Mouse (Mus musculus) heart, adult 10 weeks (tissue): ENCODE measurements around the gene Mmp25. TPM values are rescaled to one million over a fixed set of nuclear protein-coding genes. Genes with fewer than 3 reads are reported as not detected.

Experiments
- polyA plus RNA-seq: library from polyadenylated mRNA; stranded (reverse); fragments of 350-450 nt; fragmentation: Illumina TruSeq; extraction: RNeasy Lipid Tissue Mini Kit (QIAGEN cat#74804); gene quantifications from one replicate; pipeline ENCODE4 v1.2.3, GENCODE M21; 2014; ENCODE audit warnings: low read depth, low replicate concordance

The Mmp25 gene
- polyA plus RNA-seq = not detected

DNA sequence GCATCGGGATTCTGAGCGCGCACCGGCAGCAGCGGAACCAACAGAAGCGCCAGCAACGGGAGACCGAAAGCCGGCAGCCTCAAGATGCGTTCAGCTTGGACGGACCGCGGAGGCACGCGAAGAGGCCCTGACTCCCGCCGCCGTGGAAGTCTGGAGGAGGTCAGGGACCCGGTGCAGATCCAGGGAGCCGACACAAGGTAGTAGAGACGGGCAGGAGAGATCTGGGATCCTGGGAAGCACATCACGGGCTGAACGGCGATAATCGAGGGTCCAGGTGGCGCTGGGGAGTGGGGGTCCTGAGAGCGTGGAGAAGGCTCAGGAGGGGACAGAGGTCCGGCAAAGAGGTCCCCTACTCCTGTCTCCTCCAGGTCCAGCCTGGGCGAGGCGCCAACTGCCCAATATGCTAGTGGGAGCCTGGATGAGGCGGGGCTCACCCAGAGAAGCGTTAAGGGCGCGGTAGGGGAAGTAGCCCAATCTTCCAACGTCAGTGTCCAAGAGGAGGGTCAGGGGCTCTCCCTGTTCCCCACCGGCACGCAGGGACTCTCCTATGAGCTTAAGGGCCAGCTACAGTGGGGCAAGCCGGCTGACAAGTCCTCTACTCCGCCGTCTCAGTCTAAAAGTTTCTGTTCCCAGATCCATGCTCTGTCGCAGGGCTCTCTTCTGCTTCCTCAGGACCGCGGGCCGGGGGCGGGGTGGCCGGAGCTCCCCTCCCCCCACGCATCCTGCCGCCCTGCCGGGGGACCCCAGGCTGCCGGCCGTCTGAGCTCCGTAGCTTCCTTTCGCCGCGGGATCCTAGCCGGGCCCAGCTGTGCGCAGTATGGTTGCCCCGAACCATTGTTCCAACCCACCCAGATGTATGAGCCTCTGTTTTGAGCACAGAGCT lies at the start of gene Mmp25:
Gene Mmp25, minus strand, starts transcription at position 665 of the 883 bp plus-strand sequence.

DNA sequence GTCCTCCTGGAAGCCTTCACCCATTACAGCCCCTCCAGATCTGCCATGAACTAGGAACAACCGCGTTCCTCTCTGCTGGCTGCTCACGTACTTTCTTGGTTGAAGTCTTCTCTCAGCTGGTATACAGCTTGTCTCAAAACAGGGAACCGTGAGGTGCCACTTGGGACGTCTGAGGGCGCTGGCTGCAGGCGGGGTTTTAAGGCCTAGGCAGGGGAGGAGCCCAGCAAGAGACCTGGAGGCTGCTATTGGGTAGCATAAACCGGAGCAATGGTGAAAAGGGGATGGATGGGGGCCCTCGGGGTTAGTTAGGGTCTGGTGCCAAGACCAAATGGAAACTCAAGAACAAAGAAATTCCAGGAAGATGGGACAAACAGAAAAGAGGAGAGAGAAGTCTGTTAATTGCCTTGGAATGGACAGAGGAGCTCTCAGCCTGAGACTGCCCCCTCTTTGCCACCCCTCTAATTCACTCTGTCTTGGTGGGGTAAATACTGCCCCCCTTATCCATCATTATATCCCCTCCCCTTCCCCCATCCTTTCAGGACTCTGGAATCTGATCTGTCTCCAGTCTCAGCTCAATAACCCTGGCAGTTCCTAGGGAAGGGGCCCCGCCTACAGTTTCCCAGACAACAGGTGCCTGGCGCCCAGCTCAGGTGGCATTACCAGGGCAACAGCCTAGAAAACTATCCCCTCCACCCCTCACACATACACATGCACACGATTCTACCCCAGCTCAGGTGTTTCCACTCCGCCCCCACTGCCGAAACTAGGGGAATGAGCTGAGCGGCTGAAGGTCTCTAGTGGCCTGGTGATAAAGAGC lies 39.0 kb upstream of the Mmp25 start, which contains the start of gene Cldn9:
Gene Cldn9, minus strand, starts transcription at position 171 of the 817 bp plus-strand sequence.

DNA sequence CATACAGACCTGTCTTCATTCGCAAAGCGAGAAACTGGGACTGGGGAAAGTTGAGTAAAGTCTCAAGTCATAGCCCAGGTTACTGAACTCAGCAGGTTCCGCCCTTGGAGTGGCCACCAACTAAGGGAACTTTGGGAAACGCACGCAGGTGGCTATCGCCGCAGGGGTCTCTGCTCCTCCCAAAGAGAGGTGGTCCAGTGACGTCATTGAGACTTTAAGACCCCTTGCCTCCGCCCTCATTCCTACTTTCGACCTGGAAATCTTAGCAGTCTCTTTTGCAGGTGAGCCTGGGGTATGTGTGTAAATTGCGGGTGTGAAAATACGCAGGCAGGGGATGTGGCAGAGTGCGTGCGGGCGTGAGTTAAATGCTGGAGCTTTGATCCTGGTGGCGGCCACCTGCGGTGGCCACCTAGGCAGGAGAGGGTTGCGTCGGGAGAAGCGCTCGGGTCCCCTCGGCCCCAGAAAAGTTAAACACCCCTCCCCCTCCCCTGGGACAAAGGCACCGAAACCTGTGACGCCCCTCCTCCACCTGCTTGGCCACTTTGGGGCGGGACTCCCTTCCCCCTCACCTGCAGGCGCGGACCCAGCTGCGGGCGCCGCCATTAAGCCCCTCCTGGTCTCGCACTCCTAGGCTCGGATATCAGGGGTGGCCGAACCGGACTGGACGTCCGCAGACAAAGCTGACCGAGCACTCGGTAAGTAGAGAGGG lies 34.2 kb upstream of the Mmp25 start, which contains the start of gene Cldn6:
Gene Cldn6, plus strand, starts transcription at position 123 of the 709 bp plus-strand sequence.

DNA sequence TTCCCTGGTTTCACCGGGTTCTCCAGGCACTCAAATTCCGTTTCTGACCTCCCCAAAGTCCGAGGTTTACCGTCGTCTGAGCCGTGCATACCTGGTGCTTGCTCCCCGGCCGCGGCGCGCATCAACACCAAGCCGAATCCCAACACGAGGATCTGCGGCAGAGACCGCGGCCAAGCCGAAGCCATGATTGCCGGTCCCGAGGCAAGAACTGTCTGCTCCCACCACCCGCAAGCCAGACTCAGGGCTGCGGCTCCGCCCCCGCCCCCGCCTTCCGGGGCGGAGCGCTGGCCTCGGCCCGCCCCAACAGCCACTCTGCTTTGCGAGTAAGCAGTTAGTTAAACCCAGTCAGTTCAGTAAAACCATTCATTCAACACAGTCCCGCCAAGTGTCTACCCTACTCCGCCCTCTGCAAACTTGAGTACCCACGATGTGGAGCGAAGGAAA lies 32.2 kb upstream of the Mmp25 start, which contains the start of gene Tnfrsf12a:
Gene Tnfrsf12a, minus strand, starts transcription at position 233 of the 444 bp plus-strand sequence.

DNA sequence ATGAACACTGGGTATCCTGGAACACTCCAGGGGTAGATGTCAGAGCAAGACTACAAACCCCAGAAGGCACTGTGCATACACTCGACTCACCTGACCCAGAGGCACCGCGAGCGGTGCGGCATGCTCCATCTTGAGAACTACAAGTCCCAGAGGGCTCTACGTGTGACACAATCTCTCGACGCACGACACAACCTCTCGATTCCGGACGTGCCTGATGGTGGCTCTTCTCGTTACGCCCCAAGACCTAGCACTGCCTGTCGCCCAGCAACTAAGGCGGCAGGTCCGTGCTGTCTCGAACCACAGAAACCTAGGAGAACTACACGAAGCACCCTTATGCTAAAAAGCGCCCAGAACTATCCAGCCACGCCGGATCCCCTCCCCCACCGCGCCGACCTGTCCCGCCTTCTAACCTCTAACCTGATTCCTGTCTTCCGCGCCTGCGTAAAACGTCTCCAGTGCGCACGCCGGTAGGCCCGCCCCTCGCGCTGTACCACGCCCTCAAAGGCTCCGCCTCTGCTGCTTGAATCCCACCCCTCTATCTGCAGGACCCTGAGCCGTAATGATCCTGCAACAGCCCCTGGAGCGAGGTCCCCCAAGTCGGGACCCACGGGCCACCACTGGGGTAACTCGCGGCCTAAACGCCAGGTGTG lies 28.5 kb upstream of the Mmp25 start, which contains the start of the genes Hcfc1r1 and Thoc6:
Gene Hcfc1r1, plus strand, starts transcription at position 173 of the 650 bp plus-strand sequence.
Gene Thoc6, minus strand, starts transcription at position 459 of the 650 bp plus-strand sequence.

DNA sequence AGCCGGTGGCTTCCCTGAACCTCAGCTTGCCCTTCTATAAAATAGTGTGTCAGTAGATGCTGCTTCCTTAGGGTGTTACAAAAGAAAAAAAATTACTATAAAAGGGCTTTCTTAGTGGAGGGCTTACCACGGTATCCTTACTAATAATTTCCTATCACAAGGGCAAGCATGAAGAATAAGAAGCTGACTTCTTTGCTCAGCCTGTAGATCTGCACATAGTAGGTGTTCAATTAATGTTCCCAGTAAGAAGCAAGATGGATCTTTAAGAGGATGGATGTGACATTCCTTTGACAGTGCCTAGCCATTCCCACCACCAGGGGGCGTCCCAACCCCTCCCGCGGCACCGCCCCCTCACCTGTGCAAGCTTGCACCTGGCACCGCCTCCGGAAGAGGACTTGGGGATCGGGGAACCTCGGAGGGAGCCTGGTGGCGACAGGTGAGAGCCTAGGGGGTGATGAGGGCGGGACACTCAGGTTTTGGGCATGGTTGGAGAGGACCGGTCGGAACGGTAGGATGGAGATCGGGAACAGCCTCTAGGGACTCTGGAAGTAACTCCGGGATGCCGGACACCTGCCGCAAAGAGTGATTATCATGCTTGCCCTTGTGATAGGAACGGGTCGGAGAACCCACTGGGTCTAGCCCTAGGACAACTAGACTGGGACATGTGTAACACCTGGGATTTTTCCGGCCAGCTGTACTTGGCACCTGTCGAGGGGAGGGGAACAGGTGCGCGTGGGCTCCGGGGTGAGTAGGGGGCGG lies 15.2 kb upstream of the Mmp25 start, which contains the start of gene Bicdl2:
Gene Bicdl2, plus strand, starts transcription at position 390 of the 759 bp plus-strand sequence.

DNA sequence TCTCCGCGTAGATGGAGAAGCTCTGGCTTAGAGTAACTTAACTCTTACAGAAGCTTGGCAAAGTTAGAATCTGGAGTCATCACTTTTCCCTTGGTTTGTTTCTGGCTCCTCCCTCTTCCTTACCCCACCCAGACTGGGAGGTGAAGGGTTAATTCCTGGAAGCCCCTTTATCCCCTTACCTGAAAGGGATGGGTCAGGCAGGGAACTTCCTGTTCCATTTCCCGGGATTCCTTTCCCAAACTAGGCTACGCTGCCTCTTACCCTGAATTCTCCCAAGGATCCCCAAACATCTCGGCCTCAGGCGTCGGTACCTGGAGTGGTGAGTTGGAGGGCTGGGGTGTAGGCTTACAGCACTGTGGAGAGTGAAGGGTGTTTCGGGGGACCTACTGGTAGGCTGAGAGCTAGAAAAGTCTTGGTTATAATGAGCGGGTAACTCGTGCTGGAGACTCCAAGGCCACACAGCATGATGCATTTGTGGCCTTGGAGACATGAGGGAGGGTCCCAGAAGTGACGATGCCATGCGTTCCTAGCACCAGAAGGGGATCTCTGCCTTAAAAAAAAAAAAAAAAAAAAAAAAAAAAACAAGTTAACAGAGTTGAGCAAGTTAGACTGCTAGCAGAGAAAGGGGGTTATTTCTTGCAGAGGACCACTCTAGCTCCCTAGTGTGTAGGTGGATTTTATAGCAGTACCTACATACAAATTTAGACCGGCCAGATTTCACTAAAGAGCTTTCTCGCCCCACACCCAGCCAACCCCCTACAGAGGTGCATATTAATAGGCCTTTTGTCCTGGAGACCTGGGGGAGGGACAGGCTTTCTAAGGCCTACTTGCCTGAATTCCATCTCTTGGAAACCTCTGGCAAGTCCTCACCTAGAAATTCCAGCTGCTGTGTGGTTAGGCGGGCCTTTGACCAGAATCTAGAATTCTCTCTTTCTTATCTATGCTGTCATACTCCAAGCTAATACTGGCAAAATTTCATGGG lies 44.1 kb downstream of the Mmp25 start, which contains the start of gene Zscan10:
Gene Zscan10, plus strand, starts transcription at position 216 of the 982 bp plus-strand sequence.

DNA sequence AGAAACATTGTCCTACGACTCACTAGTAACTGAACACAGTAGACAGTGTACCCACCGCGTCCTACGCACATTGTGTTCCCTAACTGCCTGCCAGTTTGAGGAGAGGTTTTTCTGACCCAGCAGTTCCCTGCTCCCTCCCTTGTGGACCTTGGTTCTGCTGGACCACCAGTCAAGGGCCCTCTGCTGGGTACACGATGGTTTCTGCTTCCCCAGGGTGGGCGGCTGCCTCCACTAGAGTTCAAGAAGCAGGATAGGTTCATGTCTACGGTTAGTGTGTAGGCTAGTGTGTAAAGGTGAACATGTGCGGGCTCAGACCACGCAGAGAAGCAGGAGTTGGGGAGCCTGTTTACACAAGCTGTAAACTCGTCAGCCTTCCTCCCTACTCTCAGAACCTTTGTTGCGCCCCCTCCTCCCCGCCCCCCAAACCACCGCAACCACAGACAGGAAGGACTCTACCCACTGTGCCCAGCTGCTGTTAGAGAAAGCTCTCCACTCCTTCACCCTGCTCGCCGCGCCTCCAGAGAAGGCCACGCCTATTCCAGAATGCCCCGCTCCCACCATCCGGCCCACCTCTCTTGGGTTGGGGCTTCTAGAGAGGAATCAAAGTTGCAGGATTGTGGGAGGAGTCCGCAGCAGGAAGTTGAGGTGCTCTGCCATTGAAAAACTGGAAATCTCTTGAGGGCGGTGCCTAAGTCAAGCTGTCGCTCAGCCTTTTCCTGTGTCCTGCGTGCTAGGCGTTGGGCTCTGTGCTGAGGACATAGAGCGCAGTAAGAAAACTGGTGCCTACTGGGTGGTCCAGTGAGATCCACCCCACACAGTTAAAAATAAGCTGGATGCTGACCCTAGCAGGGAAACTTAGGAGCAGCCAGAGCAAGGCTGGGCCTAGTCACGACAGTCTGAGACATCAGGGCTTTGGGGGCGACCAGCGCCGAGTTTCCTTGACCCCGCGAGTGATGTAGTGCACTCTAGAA lies 46.2 kb downstream of the Mmp25 start, which contains the start of gene Zfp13:
Gene Zfp13, minus strand, starts transcription at position 906 of the 971 bp plus-strand sequence.

Other genes starting within 250 kb of the Mmp25 start
- not detected for gene Vmn2r117, start 165.6 kb downstream of the Mmp25 start, polyA plus RNA-seq
- 6.6 TPM for gene Zfp213, start 81.0 kb downstream of the Mmp25 start, polyA plus RNA-seq
- gene Zfp13, start 45.8 kb downstream of the Mmp25 start, polyA plus RNA-seq = 3.4 TPM
- gene Zscan10, start 44.4 kb downstream of the Mmp25 start, polyA plus RNA-seq = not detected
- gene Bicdl2, start 15.2 kb upstream of the Mmp25 start, polyA plus RNA-seq = not detected
- 301 TPM for gene Hcfc1r1, start 28.3 kb upstream of the Mmp25 start, polyA plus RNA-seq
- gene Thoc6, start 28.6 kb upstream of the Mmp25 start, polyA plus RNA-seq = 12.5 TPM
- gene Tnfrsf12a, start 32.2 kb upstream of the Mmp25 start, polyA plus RNA-seq = 75.1 TPM
- gene Cldn6, start 34.0 kb upstream of the Mmp25 start, polyA plus RNA-seq = not detected
- not detected for gene Cldn9, start 38.7 kb upstream of the Mmp25 start, polyA plus RNA-seq
- gene 1520401A03Rik, start 77.5 kb upstream of the Mmp25 start, polyA plus RNA-seq = not detected
- gene Pkmyt1, start 81.1 kb upstream of the Mmp25 start, polyA plus RNA-seq = 2.4 TPM
- gene Paqr4, start 95.6 kb upstream of the Mmp25 start, polyA plus RNA-seq = 21.4 TPM
- gene Kremen2, start 100.6 kb upstream of the Mmp25 start, polyA plus RNA-seq = 0.34 TPM
- 40.5 TPM for gene Flywch1, start 126.3 kb upstream of the Mmp25 start, polyA plus RNA-seq
- gene Flywch2, start 140.8 kb upstream of the Mmp25 start, polyA plus RNA-seq = 1.3 TPM
- 201 TPM for gene Srrm2, start 145.3 kb upstream of the Mmp25 start, polyA plus RNA-seq
- gene Elob, start 183.9 kb upstream of the Mmp25 start, polyA plus RNA-seq = 390 TPM
- gene Prss33, start 190.8 kb upstream of the Mmp25 start, polyA plus RNA-seq = not detected
- gene Prss32, start 198.6 kb upstream of the Mmp25 start, polyA plus RNA-seq = not detected
- not detected for gene Prss41, start 198.9 kb upstream of the Mmp25 start, polyA plus RNA-seq
- not detected for gene Prss21, start 222.8 kb upstream of the Mmp25 start, polyA plus RNA-seq
- not detected for gene Dcpp1, start 235.6 kb upstream of the Mmp25 start, polyA plus RNA-seq
- not detected for gene Dcpp2, start 235.6 kb upstream of the Mmp25 start, polyA plus RNA-seq